Mouse (Mus musculus): ENCODE results near the gene Akain1. TPM values are rescaled to one million over a fixed set of nuclear protein-coding genes. Genes with fewer than 3 reads are reported as not detected.

The Akain1 gene
- total RNA-seq (2017) = not detected in 2 replicates

DNA sequence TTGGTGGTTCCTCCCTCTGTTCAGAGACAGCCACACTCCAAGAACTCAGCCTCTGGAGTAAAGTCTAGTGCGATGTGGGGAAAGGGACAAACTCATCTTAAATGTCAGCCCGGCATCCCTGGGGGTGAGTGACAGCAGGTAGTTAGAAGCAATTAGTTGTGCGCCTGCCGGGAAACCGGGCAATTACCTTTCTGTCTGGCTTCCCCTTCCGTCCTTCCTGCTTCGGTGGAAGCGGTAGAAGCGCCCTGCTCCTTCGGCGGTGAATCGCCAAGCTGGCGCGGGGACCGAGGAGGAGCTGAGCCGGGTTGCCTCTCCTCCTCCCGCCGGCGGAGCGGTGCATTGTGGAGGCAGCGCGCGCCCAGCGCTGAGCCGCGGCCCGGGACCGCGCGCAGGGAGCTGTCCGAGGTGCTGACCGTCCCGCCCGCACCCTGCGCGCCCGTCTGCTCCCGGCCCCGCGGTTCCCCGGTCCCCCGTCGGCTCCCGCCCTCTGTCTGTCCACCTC is at the start of gene Akain1:
Akain1 (plus strand) TSS at position 337 of the 502 bp plus-strand sequence.
- ATAC-seq (replicated peaks in 1 of 2; ENCODE audit: insufficient read depth in 1 of 2, low FRiP score in 2 of 2, low TSS enrichment in 1 of 2, low read depth in 1 of 2, poor library complexity in 2 of 2, severe bottlenecking in 2 of 2) = peak; percentile 93 to 94

DNA sequence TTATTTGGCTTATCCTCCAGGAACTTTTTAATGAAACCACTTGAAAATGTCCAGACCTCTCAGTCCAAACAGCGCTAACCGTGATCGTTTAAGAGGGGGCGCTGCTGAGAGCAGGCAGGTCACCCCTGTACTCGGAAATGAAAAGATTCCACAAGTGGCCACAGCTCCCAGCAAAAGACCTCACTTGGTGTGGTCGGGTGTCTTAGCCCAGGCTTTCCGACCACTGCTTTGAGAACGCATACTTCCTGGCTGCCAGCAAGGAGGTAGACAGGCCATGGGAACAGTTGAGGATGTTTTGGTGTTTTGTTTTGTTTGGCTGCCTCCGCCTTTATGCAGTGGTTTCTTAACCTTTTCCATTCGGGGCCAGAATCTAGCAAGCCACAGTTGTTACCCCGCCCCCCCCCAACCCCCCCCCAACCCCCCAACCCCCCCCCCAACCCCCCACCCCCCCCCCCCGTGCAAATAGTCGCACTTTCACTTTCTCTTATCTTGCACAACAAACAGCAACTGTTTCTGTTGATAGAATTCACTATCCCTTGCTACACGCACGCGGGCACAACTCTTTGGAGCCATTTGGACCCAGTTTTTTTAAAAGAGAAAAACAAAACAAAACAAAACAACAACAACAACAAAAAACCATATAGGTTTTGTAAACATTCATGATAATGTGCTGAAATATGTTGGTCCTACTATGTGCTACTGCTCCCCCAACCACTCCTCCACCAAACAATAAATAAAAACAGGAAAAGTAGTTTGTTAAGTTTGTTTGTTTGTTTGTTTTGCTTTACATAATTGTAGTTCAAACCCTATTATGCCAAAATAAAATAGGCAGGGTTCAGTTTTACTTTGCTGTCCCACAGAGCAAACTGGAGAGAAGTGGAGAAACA is 42.7 kb upstream of the Akain1 start:
- ATAC-seq (replicated peaks in 1 of 2; ENCODE audit: insufficient read depth in 1 of 2, low FRiP score in 2 of 2, low TSS enrichment in 1 of 2, low read depth in 1 of 2, poor library complexity in 2 of 2, severe bottlenecking in 2 of 2) = peak; percentile 83 to 89

DNA sequence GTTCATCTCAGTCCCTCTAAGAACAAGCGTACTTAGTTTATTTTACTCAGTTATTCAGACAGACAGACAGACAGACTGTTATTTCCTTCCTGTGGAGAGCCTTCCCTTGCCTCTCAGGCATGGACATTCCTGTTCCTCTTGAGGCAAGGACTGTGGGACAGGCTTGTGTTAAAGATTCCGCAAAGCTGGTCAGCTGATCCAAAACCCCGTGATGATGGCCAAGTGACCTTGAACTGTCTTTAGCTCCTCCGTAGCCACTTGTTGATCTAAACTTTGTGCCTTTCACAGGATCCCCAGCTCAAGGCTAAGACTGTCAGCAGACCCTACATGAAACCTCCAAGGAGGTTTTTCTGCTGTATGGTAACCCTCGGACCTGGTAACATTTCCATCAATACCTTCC is 42.0 kb upstream of the Akain1 start:
- no peak for ATAC-seq (replicated peaks in 1 of 2; ENCODE audit: insufficient read depth in 1 of 2, low FRiP score in 2 of 2, low TSS enrichment in 1 of 2, low read depth in 1 of 2, poor library complexity in 2 of 2, severe bottlenecking in 2 of 2)

DNA sequence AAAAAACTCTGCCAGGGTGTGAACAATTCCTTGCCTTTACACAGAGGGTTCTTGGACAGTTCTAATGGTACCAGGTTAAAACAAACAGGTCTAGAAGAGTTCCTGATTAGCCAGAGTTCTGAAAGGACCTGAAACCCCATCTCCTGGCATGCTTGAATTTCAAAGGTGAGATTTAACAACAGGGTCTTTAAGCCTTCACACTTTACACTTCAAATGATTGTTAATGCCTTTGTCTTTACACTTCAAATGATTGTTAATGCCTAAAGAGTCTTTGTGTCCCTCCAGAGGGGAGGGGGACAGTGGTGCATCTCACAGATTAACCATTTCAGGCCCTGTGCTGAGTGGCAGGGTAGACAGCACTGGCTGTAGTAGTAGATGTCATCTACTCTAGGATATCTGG is 41.0 kb upstream of the Akain1 start:
- ATAC-seq (replicated peaks in 1 of 2; ENCODE audit: insufficient read depth in 1 of 2, low FRiP score in 2 of 2, low TSS enrichment in 1 of 2, low read depth in 1 of 2, poor library complexity in 2 of 2, severe bottlenecking in 2 of 2) = no peak

DNA sequence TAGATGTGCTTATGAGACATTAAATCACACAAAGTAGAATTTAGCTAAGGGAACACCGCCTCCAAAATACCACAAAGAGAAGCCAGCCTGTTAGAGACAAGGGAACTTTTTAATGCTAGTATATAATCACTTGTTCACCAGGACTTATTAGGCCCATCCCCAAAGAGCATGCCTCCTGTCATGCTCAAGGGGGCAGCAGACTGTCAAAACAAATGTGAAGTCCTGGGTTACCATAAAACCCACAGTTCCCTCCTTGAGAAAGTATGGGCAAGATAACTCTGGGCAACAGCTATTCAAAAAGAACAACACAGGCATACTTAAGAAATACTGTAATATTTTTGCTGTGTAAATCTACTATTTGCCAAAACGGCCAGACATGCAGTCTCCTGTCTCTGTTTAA is 38.0 kb upstream of the Akain1 start:
- ATAC-seq (replicated peaks in 1 of 2; ENCODE audit: insufficient read depth in 1 of 2, low FRiP score in 2 of 2, low TSS enrichment in 1 of 2, low read depth in 1 of 2, poor library complexity in 2 of 2, severe bottlenecking in 2 of 2) = peak; percentile 48 to 68

DNA sequence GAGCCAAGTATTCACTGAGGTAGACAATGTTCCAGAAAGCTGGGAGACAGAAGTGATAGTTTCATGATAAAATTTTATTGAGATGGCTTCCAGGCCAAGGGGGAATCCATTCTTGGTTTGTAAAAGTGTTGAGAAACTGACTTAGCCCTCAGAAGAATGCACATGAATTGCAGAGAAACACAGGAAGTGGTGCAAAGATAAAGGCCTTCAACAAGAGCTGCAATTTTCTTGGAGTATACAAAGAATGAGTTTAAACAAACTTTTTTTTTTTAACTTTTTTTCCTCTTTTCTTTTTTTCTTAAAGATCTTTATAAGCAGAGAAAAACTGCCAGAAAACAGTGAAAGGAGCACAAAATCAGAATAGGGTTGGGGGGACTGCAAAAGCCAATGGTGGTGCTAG is 23.0 kb upstream of the Akain1 start:
- ATAC-seq (replicated peaks in 1 of 2; ENCODE audit: insufficient read depth in 1 of 2, low FRiP score in 2 of 2, low TSS enrichment in 1 of 2, low read depth in 1 of 2, poor library complexity in 2 of 2, severe bottlenecking in 2 of 2) = no peak

DNA sequence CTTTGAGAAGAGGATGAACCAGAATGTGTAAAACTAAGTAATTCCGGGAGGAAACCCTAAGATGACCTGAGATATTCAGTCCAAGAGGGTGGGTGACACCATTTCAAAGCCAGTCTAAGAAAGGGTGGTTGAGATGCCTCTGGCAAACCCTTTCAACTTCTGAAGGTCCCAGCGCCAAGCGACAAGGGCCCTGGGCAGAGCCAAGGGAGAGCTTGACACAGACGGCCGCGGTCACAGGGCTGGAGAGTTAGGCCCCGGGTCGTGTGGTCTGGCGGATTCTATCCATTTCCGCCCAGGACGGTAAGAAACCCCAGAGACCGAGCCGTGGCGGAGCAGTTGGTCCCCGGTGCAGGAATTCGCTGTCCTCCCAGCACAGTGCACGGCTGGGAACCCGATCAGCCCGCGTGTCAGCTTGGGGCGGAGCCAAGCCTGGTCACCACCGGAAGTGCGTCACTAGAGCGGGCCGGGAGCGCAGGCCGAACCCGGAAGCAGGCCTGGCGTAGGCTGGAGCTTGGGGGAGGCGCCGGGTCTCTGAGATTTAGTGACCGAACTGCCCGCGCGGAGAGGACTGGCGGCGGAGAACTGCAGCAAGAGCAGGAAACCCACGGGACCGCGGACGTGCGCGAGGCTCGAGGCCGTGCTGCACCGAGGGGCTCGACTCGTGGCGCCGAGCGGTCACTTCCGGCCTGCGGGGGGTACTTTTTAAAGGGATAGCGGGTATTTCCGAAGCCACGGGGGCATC is 22.0 kb upstream of the Akain1 start:
- ATAC-seq (replicated peaks in 1 of 2; ENCODE audit: insufficient read depth in 1 of 2, low FRiP score in 2 of 2, low TSS enrichment in 1 of 2, low read depth in 1 of 2, poor library complexity in 2 of 2, severe bottlenecking in 2 of 2) = peak; percentile 90 to 95

DNA sequence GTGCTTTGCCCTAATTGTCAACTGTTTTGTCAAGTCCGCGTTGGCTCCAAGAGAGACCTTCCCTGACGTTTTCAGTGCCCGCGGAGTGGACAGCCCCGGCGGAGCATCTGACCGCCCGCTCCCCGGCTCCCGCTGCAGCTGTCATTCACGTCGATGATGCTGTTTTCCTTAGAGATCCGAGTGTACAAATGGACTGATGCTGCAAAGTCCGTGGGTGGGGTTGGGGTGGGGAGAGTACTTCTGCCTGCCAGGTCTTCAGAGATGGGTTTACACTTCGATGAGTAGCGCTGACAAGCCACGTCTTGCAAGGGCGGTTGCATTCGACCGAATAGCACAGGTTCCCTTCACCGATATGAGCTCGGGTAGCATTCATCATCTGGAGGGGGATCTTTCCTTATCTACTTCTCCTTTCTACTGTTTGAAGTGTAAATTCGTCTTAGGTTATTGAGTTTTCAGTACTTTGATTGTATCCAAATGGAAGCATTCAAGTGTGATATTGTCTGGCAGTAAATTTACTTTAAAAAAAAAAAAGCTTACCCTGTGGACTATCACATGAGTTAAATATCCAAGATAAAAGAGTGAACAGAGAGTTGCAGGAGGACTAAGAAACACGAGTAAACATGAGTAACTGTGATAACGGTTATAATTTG is 21.3 kb upstream of the Akain1 start:
- peak in 1 of 2 experiments; percentile 15; a peak in 1 of 4 replicates for ATAC-seq (replicated peaks in 1 of 2; ENCODE audit: insufficient read depth in 1 of 2, low FRiP score in 2 of 2, low TSS enrichment in 1 of 2, low read depth in 1 of 2, poor library complexity in 2 of 2, severe bottlenecking in 2 of 2)

DNA sequence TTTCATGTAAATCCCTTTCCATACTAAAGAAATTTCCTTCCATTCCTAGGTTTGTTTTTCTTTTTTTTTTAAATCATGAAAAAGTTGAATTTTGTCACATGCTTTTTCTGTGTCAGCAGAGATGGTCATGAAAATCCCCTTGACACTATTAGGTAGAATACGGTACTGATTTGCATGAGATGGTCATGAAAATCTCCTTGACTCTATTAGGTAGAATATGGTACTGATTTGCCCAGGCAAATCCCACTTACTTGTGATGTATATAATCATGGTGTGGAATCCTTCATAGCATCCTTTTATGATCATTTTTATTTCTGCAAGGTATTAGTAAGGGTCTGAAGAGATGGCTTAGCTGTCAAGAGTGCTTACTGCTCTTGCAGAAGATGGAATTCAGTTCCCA is 17.5 kb upstream of the Akain1 start:
- no peak for ATAC-seq (replicated peaks in 1 of 2; ENCODE audit: insufficient read depth in 1 of 2, low FRiP score in 2 of 2, low TSS enrichment in 1 of 2, low read depth in 1 of 2, poor library complexity in 2 of 2, severe bottlenecking in 2 of 2)

DNA sequence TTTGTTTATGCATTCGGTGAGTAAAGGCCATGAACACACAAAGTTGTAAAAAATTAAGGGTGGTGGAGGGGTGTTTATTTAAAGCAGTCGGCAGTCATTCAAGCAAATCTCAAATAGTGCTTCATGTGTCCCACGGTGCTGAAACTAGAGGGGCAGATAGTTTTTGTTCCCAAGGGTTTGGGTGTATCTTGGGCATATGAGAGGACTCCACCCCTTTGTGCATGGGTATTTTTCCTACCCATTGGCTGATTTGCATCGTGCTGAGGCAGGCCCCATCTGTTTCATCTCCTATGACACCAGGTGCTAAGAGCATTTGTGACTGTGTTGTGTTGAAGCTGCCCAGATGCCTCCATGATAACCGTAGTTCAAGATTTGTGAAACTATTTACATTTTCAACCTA is 1.3 kb upstream of the Akain1 start:
- no peak for ATAC-seq (replicated peaks in 1 of 2; ENCODE audit: insufficient read depth in 1 of 2, low FRiP score in 2 of 2, low TSS enrichment in 1 of 2, low read depth in 1 of 2, poor library complexity in 2 of 2, severe bottlenecking in 2 of 2)

DNA sequence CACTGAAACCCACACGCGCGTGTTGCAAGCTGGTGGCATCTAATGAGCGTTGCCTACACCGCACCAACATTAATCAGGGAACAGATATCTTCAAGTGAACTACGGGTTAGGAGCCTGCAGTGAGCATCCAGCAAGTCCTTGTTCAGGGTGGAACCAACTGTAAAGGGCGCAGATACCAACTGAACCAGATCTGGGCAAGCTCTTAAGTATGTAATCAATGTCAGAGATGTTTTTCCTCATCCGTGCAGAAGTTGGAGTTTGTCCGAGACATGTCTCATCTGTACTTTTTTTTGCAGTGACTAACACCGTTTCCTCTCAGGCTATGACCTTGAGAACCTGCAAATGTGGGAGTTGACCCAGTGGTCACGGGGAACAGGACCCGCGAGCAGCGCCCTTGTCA is 640 bp upstream of the Akain1 start:
- ATAC-seq (replicated peaks in 1 of 2; ENCODE audit: insufficient read depth in 1 of 2, low FRiP score in 2 of 2, low TSS enrichment in 1 of 2, low read depth in 1 of 2, poor library complexity in 2 of 2, severe bottlenecking in 2 of 2) = no peak

DNA sequence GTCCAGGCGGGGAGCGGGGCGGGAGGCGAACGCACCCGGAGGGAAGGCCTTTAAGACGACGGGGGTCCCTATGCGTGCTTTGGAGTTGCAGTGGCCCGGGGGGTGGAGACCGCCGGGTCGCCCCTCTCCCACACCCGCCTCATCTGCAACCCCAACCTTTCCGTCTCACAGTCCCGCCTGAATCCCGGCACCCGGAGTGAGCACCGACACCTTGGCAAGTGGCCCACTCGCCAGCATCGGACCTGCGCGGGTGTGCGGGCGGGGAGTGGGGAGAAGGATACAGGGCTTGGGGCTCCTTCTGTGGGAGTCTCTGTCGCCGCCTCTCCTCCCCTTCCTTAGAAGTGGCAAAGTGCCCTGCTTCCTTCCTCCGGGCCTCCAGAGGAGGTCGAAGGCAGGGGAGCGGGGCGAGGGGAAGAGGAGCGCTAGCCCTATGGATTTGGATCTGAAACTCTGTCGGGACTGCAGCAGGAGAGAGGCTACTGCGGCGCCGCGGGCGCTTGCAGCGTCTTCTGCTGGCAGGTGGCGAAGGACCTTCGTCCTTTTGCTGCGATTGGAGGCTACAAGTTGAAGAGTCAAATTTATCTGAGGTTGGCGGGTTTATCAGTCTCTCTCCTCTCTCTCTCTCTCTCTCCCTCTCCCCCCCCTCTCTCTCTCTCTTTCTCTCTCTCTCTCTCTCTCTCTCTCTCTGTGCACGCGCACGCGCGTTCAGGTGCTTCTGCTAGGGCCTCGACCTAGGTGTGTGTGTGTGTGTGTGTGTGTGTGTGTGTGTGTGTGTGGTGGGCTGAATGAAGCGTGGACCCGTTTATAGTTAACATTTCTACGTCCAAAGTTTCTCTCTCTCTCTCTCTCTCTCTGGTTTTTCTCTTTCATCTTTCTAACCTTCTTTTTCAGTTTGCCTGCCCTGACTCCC is 700 bp downstream of the Akain1 start:
- ATAC-seq (replicated peaks in 1 of 2; ENCODE audit: insufficient read depth in 1 of 2, low FRiP score in 2 of 2, low TSS enrichment in 1 of 2, low read depth in 1 of 2, poor library complexity in 2 of 2, severe bottlenecking in 2 of 2) = peak in 1 of 2 experiments; percentile 11; a peak in 1 of 4 replicates

DNA sequence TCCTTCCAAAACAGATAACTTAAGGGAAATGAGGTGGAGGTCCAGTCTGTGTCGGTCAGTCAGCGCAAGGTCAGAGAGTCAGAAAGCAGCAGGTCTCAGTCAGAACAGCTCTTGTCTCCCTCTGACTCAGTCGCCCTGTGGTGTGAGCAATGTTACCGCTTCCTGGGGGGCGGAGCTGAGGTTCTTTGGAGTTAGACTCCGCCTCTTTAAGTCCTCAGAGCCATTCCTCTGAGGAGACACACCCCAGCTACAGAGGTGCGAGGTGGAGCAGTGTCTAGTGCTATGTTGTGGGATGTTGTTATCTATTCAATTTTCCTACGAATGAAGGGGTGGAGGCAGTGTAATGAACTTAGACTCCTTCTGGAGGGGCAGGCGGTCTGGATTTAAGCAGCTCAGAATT is 1.9 kb downstream of the Akain1 start:
- ATAC-seq (replicated peaks in 1 of 2; ENCODE audit: insufficient read depth in 1 of 2, low FRiP score in 2 of 2, low TSS enrichment in 1 of 2, low read depth in 1 of 2, poor library complexity in 2 of 2, severe bottlenecking in 2 of 2) = no peak

DNA sequence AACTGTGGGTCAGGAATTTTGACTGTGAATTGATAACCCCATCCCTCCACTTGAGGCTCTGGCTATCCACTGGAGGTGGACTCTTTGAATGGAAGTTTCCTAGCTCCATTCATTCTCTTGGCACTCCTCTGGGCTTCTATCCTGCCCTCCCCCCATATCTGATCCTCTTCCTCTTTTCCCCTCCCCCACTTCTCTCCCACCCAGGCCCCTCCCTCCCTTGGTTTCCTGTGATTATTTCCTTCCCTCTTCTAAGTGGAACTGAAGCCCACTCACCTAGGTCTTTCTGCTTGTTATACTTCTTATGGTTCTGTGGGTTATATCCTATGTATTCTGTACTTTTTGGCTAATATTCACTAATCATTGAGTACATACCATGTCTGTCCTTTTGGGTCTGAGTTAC is 9.6 kb downstream of the Akain1 start:
- ATAC-seq (replicated peaks in 1 of 2; ENCODE audit: insufficient read depth in 1 of 2, low FRiP score in 2 of 2, low TSS enrichment in 1 of 2, low read depth in 1 of 2, poor library complexity in 2 of 2, severe bottlenecking in 2 of 2) = no peak; a peak in 1 of 4 replicates

DNA sequence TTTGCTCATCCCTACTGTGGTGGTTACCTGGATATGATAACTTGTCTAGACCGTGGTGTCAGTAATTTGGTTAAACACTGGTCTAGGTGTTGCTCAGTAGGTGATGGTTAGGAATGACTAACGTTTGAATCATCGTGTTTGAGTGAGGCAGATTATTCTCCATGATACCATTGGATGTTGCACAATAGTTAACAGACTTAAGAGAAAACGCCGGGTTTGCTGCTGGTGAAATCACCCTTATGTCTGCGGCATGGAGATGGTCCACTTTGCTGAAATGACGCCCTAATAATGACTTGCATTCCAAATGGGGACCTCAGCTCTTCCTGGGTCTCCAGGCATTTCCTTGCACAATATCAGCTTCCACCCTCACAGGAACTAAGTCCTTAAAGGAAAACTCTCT is 22.6 kb downstream of the Akain1 start:
- ATAC-seq (replicated peaks in 1 of 2; ENCODE audit: insufficient read depth in 1 of 2, low FRiP score in 2 of 2, low TSS enrichment in 1 of 2, low read depth in 1 of 2, poor library complexity in 2 of 2, severe bottlenecking in 2 of 2) = no peak

DNA sequence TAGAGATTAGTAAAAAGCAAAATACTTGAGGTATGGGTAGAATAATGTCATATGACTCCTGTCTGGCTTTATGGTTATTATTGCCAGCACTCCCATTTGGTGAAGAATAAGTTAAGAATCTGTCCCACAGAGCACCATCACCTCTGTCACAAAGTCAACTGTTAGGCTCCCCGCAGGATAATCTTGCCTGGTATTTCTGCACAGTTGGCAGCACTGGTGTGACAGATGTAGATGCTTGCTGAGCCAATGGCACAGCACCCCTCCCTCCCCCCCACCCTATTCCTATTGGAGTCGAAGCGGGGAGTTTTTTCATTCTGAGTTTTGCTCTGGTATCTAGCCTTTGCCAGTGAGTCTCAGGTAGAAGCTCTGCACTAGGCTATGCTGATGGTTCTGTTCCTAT is 23.9 kb downstream of the Akain1 start:
- ATAC-seq (replicated peaks in 1 of 2; ENCODE audit: insufficient read depth in 1 of 2, low FRiP score in 2 of 2, low TSS enrichment in 1 of 2, low read depth in 1 of 2, poor library complexity in 2 of 2, severe bottlenecking in 2 of 2) = no peak

DNA sequence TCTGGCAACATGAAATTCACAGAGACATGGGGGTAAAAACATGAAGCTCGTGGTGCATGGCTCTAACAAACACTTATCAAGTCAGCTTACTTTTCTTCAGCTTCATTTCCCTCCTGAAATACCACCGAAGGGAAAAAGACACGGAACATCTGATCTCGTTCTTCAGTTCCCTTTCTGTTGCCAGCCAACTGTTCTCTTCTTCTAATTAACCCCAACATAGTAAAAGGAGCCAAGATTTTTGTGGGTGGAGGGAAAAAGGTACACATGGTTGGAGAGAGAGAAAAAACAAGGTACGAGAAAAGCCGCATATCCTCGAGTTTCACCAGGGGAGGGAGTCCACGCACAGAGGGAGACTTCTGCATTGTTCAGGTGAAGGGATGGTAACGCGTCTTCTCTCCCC is 32.0 kb downstream of the Akain1 start:
- no peak for ATAC-seq (replicated peaks in 1 of 2; ENCODE audit: insufficient read depth in 1 of 2, low FRiP score in 2 of 2, low TSS enrichment in 1 of 2, low read depth in 1 of 2, poor library complexity in 2 of 2, severe bottlenecking in 2 of 2)
